Mouse (Mus musculus): ENCODE data around the gene Cdh22.

Cdh22 gene

GRCm38 (mm10) chr2:165207689-165208088 is 27.0 kb downstream of the Cdh22 start:
- DNase-seq (ENCODE audit: low spot score in 2 of 2) = no peak

GRCm38 (mm10) chr2:165207086-165207485 is 27.6 kb downstream of the Cdh22 start:
- no peak for DNase-seq (ENCODE audit: low spot score in 2 of 2)

GRCm38 (mm10) chr2:165205486-165205885 is 29.2 kb downstream of the Cdh22 start:
- DNase-seq (ENCODE audit: low spot score in 2 of 2) = no peak

- DNase-seq (ENCODE audit: low spot score in 2 of 2) = no peak
Observed at GRCm38 (mm10) chr2:165204931-165205330, 29.7 kb downstream of the Cdh22 start.

- DNase-seq (ENCODE audit: low spot score in 2 of 2) = no peak
Observed at GRCm38 (mm10) chr2:165201761-165202751, 32.6 kb downstream of the Cdh22 start.

GRCm38 (mm10) chr2:165197546-165197945 is 37.1 kb downstream of the Cdh22 start:
- DNase-seq (ENCODE audit: low spot score in 2 of 2) = no peak

- DNase-seq (ENCODE audit: low spot score in 2 of 2) = no peak
Observed at GRCm38 (mm10) chr2:165195411-165196182, 39.1 kb downstream of the Cdh22 start.

- DNase-seq (ENCODE audit: low spot score in 2 of 2) = no peak
Observed at GRCm38 (mm10) chr2:165191483-165191882, 43.2 kb downstream of the Cdh22 start.

GRCm38 (mm10) chr2:165189546-165189945 is 45.1 kb downstream of the Cdh22 start:
- peak; percentile 15 to 29 for DNase-seq (ENCODE audit: low spot score in 2 of 2)

- no peak for DNase-seq (ENCODE audit: low spot score in 2 of 2)
Observed at GRCm38 (mm10) chr2:165187648-165188380, 46.8 kb downstream of the Cdh22 start.

- DNase-seq (ENCODE audit: low spot score in 2 of 2) = no peak
Observed at GRCm38 (mm10) chr2:165184015-165184633, 50.5 kb downstream of the Cdh22 start.

- DNase-seq (ENCODE audit: low spot score in 2 of 2) = no peak
Observed at GRCm38 (mm10) chr2:165182085-165182976, 52.3 kb downstream of the Cdh22 start.

- no peak for DNase-seq (ENCODE audit: low spot score in 2 of 2)
Observed at GRCm38 (mm10) chr2:165179231-165179630, 55.4 kb downstream of the Cdh22 start.

GRCm38 (mm10) chr2:165176965-165177364 is 57.7 kb downstream of the Cdh22 start:
- DNase-seq (ENCODE audit: low spot score in 2 of 2) = no peak

GRCm38 (mm10) chr2:165166664-165167435 is 67.8 kb downstream of the Cdh22 start:
- no peak for DNase-seq (ENCODE audit: low spot score in 2 of 2)

GRCm38 (mm10) chr2:165162221-165162620 is 72.4 kb downstream of the Cdh22 start:
- no peak for DNase-seq (ENCODE audit: low spot score in 2 of 2)

- peak in 1 of 2 experiments; percentile 26 for DNase-seq (ENCODE audit: low spot score in 2 of 2)
Observed at GRCm38 (mm10) chr2:165160466-165160865, 74.2 kb downstream of the Cdh22 start.

GRCm38 (mm10) chr2:165159055-165159688 is 75.5 kb downstream of the Cdh22 start:
- DNase-seq (ENCODE audit: low spot score in 2 of 2) = peak; percentile 29 to 32

GRCm38 (mm10) chr2:165158317-165158716 is 76.3 kb downstream of the Cdh22 start:
- no peak for DNase-seq (ENCODE audit: low spot score in 2 of 2)

Data from urinary bladder, adult 18-20 months (tissue).